Mouse (Mus musculus): ENCODE measurements at regions not wholly inside any gene's neighbourhood (a gene's known extent, or its start where the extent isn't known, plus 50 kb on each side); places are given as distances from the start of the nearest gene placed in this dataset.
"Not testable (repeated sequence)": the region's sequence is repeated elsewhere in the genome, so short reads cannot be mapped to it uniquely, and the experiment has no call there.

GRCm38 (mm10) chr3:65608385-65608784 lies 57.6 kb upstream of the Lekr1 start:
- no peak overlapping the region for H3K4me3 ChIP-seq
- H3K9me3 ChIP-seq (replicated peaks) = no peaks in the 10 kb centered on the region
- H3K36me3 ChIP-seq = no peaks in the 10 kb centered on the region
- WGBS = 74% methylated on average over 5 of the region's 5 CpGs
- no peaks in the 10 kb centered on the region for H3K27me3 ChIP-seq (ENCODE audit: low read depth, poor library complexity, severe bottlenecking)
- peaks cover 11% of the 10 kb centered on the region for H3K4me1 ChIP-seq
- no peak for DNase-seq (ENCODE audit: low spot score)
- no peak overlapping the region for H3K27ac ChIP-seq (replicated peaks)

GRCm38 (mm10) chr3:65611712-65612111 lies 54.3 kb upstream of the Lekr1 start:
- Histone ChIP-seq H3K4me1 (peaks cover 11% of the 10 kb centered on the region), H3K27ac (replicated peaks) (no peak overlapping the region), H3K4me3 (no peak overlapping the region), H3K27me3 (ENCODE audit: low read depth, poor library complexity, severe bottlenecking) (no peaks in the 10 kb centered on the region), H3K9me3 (replicated peaks) (no peaks in the 10 kb centered on the region), H3K36me3 (no peaks in the 10 kb centered on the region)
- no peak for DNase-seq (ENCODE audit: low spot score)
- WGBS = 76% methylated on average over 3 of the region's 3 CpGs

- no peaks in the 10 kb centered on the region for H3K27me3 ChIP-seq (ENCODE audit: low read depth, poor library complexity, severe bottlenecking)
- no peaks in the 10 kb centered on the region for H3K36me3 ChIP-seq
- 81% methylated on average over 6 of the region's 6 CpGs for WGBS
- no peaks in the 10 kb centered on the region for H3K9me3 ChIP-seq (replicated peaks)
- H3K4me3 ChIP-seq = no peak overlapping the region
- no peak for DNase-seq (ENCODE audit: low spot score)
- no peak overlapping the region for H3K27ac ChIP-seq (replicated peaks)
- peaks cover 11% of the 10 kb centered on the region for H3K4me1 ChIP-seq
Measured at GRCm38 (mm10) chr3:65612387-65612786, 53.6 kb upstream of the Lekr1 start.

- Histone ChIP-seq H3K27me3 (ENCODE audit: low read depth, poor library complexity, severe bottlenecking) (no peaks in the 10 kb centered on the region), H3K27ac (replicated peaks) (peak overlapping the region; percentile 19; the same call in 1 of the 2 replicates), H3K4me3 (no peak overlapping the region), H3K36me3 (no peaks in the 10 kb centered on the region), H3K4me1 (peaks cover 11% of the 10 kb centered on the region), H3K9me3 (replicated peaks) (no peaks in the 10 kb centered on the region)
- 73% methylated on average over 6 of the region's 6 CpGs for WGBS
- DNase-seq (ENCODE audit: low spot score) = no peak
Measured at GRCm38 (mm10) chr3:65612968-65613367, 53.1 kb upstream of the Lekr1 start.

GRCm38 (mm10) chr3:65614901-65615300 lies 51.1 kb upstream of the Lekr1 start:
- not testable (repeated sequence) for H3K27ac ChIP-seq (replicated peaks); H3K27me3 ChIP-seq (ENCODE audit: low read depth, poor library complexity, severe bottlenecking); DNase-seq (ENCODE audit: low spot score); H3K9me3 ChIP-seq (replicated peaks); H3K4me3 ChIP-seq; H3K36me3 ChIP-seq
- WGBS = 89% methylated on average over 8 of the region's 8 CpGs
- H3K4me1 ChIP-seq = peaks cover 15% of the 10 kb centered on the region

All from midbrain, embryonic 10.5 days (tissue).